Mouse (Mus musculus) CH12.LX (cell line): ENCODE results near the gene Utp14b. TPM values are rescaled to one million over a fixed set of nuclear protein-coding genes. Genes with fewer than 3 reads are reported as not detected.

ENCODE experiments used
- DNase-seq: peaks from one replicate; pipeline ENCODE4 v3.0.0-alpha.2; 2013; ENCODE audit errors: extremely low read depth
- H3K27ac ChIP-seq: 2 replicates; pipeline ENCODE4 v1.5.1; 2012; ENCODE audit warnings: low read depth, mild to moderate bottlenecking, control low read depth, moderate library complexity; ENCODE audit not compliant: insufficient read depth
- H3K27me3 ChIP-seq: replicated peaks from 2 replicates; pipeline ENCODE3; 2012; ENCODE audit warnings: inconsistent platforms
- H3K36me3 ChIP-seq, 2 experiments: replicated peaks in 1 of 2; 2 replicates each; pipeline versions ENCODE3 to v1.6.1; 2012; ENCODE audit warnings: inconsistent platforms in 1 of 2, low read length in 1 of 2, mild to moderate bottlenecking in 1 of 2, mixed read lengths in 1 of 2, moderate library complexity in 1 of 2; ENCODE audit not compliant: control insufficient read depth in 1 of 2, insufficient read depth in 1 of 2
- H3K4me1 ChIP-seq, 2 experiments: 2 replicates each; pipeline ENCODE4 v1.6.1; 2012; ENCODE audit warnings: inconsistent platforms in 1 of 2, moderate library complexity in 1 of 2; ENCODE audit not compliant: insufficient read depth in 2 of 2, control insufficient read depth in 1 of 2
- H3K4me2 ChIP-seq: 2 replicates; pipeline ENCODE4 v1.6.1; 2012; ENCODE audit warnings: low read depth, mild to moderate bottlenecking, control low read depth; ENCODE audit not compliant: poor library complexity, insufficient read depth, severe bottlenecking
- H3K4me3 ChIP-seq, 3 experiments: fragments of 150-350 bp in 1 of 3; sonication (generic) in 1 of 3; replicated peaks in 1 of 3; 2 replicates each; pipeline versions ENCODE3 to v1.5.1; 2011 to 2012; ENCODE audit warnings: low read depth in 2 of 3, low read length in 2 of 3, mild to moderate bottlenecking in 2 of 3, moderate library complexity in 2 of 3, control low read depth in 1 of 3, improper control_type of control experiment in 1 of 3, inconsistent platforms in 1 of 3, mixed read lengths in 1 of 3; ENCODE audit not compliant: poor library complexity in 1 of 3
- H3K79me2 ChIP-seq: replicated peaks from 2 replicates; pipeline ENCODE4 v1.6.1; 2012; ENCODE audit warnings: mild to moderate bottlenecking, moderate library complexity; ENCODE audit not compliant: control insufficient read depth, poor library complexity, insufficient read depth, severe bottlenecking; ENCODE audit errors: extremely low read depth
- H3K9ac ChIP-seq: 2 replicates; pipeline ENCODE4 v1.6.1; 2012; ENCODE audit warnings: low read depth, mild to moderate bottlenecking, control low read depth, moderate library complexity; ENCODE audit not compliant: insufficient read depth
- H3K9me3 ChIP-seq: replicated peaks from 2 replicates; pipeline ENCODE3; 2012; ENCODE audit warnings: low read length, inconsistent platforms, mixed read lengths
- BHLHE40 ChIP-seq: IDR thresholded peaks from 2 replicates; pipeline ENCODE4 v1.6.1; 2011; ENCODE audit warnings: mild to moderate bottlenecking, low read depth, low read length, improper control_type of control experiment
- CHD2 ChIP-seq: IDR thresholded peaks from 2 replicates; pipeline ENCODE4 v1.6.1; 2011; ENCODE audit warnings: low read length, improper control_type of control experiment
- CTCF ChIP-seq, 2 experiments: IDR thresholded peaks in 1 of 2; conservative IDR thresholded peaks in 1 of 2; 2 replicates each; pipeline ENCODE4 v1.5.1; 2011 to 2012; ENCODE audit warnings: low read depth in 2 of 2, low read length in 2 of 2, improper control_type of control experiment in 1 of 2, inconsistent platforms in 1 of 2, mild to moderate bottlenecking in 1 of 2, moderate library complexity in 1 of 2
- EP300 ChIP-seq: IDR thresholded peaks from 2 replicates; pipeline ENCODE4 v1.6.1; 2011; ENCODE audit warnings: low read length, improper control_type of control experiment
- ETS1 ChIP-seq: conservative IDR thresholded peaks from 2 replicates; pipeline ENCODE4 v1.6.1; 2012; ENCODE audit warnings: low read depth, mild to moderate bottlenecking, inconsistent platforms, low read length, improper control_type of control experiment, moderate library complexity
- GABPA ChIP-seq: IDR thresholded peaks from 2 replicates; pipeline ENCODE4 v1.6.1; 2012; ENCODE audit warnings: low read depth, low read length, improper control_type of control experiment, inconsistent platforms; ENCODE audit not compliant: insufficient replicate concordance
- HCFC1 ChIP-seq: IDR thresholded peaks from 2 replicates; pipeline ENCODE4 v1.6.1; 2012; ENCODE audit warnings: low read depth, mild to moderate bottlenecking, inconsistent platforms, low read length, improper control_type of control experiment
- JUN ChIP-seq: IDR thresholded peaks from 2 replicates; pipeline ENCODE4 v1.6.1; 2011; ENCODE audit warnings: low read depth, mild to moderate bottlenecking, low read length, improper control_type of control experiment, moderate library complexity; ENCODE audit not compliant: insufficient read depth
- JUND ChIP-seq: conservative IDR thresholded peaks from 2 replicates; pipeline ENCODE4 v1.6.1; 2011; ENCODE audit warnings: low read depth, low read length, improper control_type of control experiment
- MAFK ChIP-seq: IDR thresholded peaks from 2 replicates; pipeline ENCODE4 v1.6.1; 2011; ENCODE audit warnings: low read length, improper control_type of control experiment; ENCODE audit not compliant: insufficient replicate concordance
- MAX ChIP-seq: IDR thresholded peaks from 2 replicates; pipeline ENCODE4 v1.6.1; 2011; ENCODE audit warnings: low read length, improper control_type of control experiment
- MAZ ChIP-seq: IDR thresholded peaks from 2 replicates; pipeline ENCODE4 v1.6.1; 2012; ENCODE audit warnings: low read depth, mild to moderate bottlenecking, inconsistent platforms, low read length, improper control_type of control experiment, moderate library complexity
- MYC ChIP-seq: IDR thresholded peaks from 2 replicates; pipeline ENCODE4 v1.6.1; 2011; ENCODE audit warnings: low read depth, mild to moderate bottlenecking, improper control_type of control experiment, low read length
- NRF1 ChIP-seq: IDR thresholded peaks from 2 replicates; pipeline ENCODE4 v1.6.1; 2014; ENCODE audit warnings: low read depth, mild to moderate bottlenecking, inconsistent platforms, low read length, improper control_type of control experiment, moderate library complexity
- PAX5 ChIP-seq: IDR thresholded peaks from 2 replicates; pipeline ENCODE4 v1.6.1; 2012; ENCODE audit warnings: low read length, inconsistent platforms, mixed read lengths
- POLR2A ChIP-seq: IDR thresholded peaks from 2 replicates; pipeline ENCODE4 v1.6.1; 2011; ENCODE audit warnings: low read depth, mild to moderate bottlenecking, improper control_type of control experiment, low read length
- RAD21 ChIP-seq: IDR thresholded peaks from 2 replicates; pipeline ENCODE4 v1.6.1; 2011; ENCODE audit warnings: low read depth, mild to moderate bottlenecking, low read length, improper control_type of control experiment, moderate library complexity
- SIN3A ChIP-seq: IDR thresholded peaks from 2 replicates; pipeline ENCODE4 v1.6.1; 2012; ENCODE audit warnings: low read length, improper control_type of control experiment, inconsistent platforms
- USF2 ChIP-seq: conservative IDR thresholded peaks from 2 replicates; pipeline ENCODE4 v1.6.1; 2011; ENCODE audit warnings: low read depth, low read length, improper control_type of control experiment
- ZC3H11A ChIP-seq: IDR thresholded peaks from 2 replicates; pipeline ENCODE4 v1.6.1; 2012; ENCODE audit warnings: low read depth, mild to moderate bottlenecking, inconsistent platforms, low read length, improper control_type of control experiment
- ZKSCAN1 ChIP-seq: IDR thresholded peaks from 2 replicates; pipeline ENCODE4 v1.6.1; 2012; ENCODE audit warnings: low read depth, inconsistent platforms, low read length, improper control_type of control experiment, borderline replicate concordance
- ZNF384 ChIP-seq: IDR thresholded peaks from 2 replicates; pipeline ENCODE4 v1.6.1; 2012; ENCODE audit warnings: low read depth, low read length, improper control_type of control experiment, inconsistent platforms
- dilution Hi-C: fragments of 300-500 bp; cut with MboI; formaldehyde crosslinking; loops from 2 replicates; pipeline ENCODE4 v1.14.3; 2020; ENCODE audit warnings: low sequenced_read_pairs; ENCODE audit not compliant: extremely low pct_unique_long_range_greater_than_20kb, extremely low pct_ligation_motif_present
- in situ Hi-C: fragments of 300-500 bp; cut with MboI; formaldehyde crosslinking; loops from 3 replicates; pipeline ENCODE4 v1.14.3; 2019; ENCODE audit warnings: low sequenced_read_pairs, low pct_ligation_motif_present, low pct_unique_long_range_greater_than_20kb, mixed read lengths
- polyA plus RNA-seq: library from polyadenylated mRNA; unstranded; fragments of >175 nt; gene quantifications from 2 replicates; pipeline ENCODE4 v1.2.1, GENCODE M21; 2012; ENCODE audit warnings: low read depth; ENCODE audit not compliant: insufficient read length
- total RNA-seq, 2 experiments: library from RNA; depleted of rRNA; stranded (reverse); fragments of 300-350 nt in 1 of 2; fragments of >200 nt in 1 of 2; gene quantifications; 2 replicates each; pipeline ENCODE4 v1.2.3; 2012 to 2014

Gene Utp14b
- total and polyA plus RNA-seq, 3 experiments = 6.9 to 13.0 (median 10.4) TPM

GRCm38 (mm10) chr1:78647317-78647885, 10.4 kb upstream of the Utp14b start:
- no peak overlapping the region for H3K9ac ChIP-seq
- TF ChIP-seq ZKSCAN1 = no peak
- TF ChIP-seq CHD2 = no peak
- TF ChIP-seq EP300 = no peak
- TF ChIP-seq, all 38 proteins: peak for 0
- Histone ChIP-seq H3K27ac (no peak overlapping the region), H3K4me3 (no peak overlapping the region), H3K79me2 (no peaks in the 10 kb centered on the region), H3K27me3 (no peaks in the 10 kb centered on the region), H3K36me3 (no peaks in the 10 kb centered on the region), H3K4me2 (no peak overlapping the region), H3K9me3 (no peaks in the 10 kb centered on the region), H3K4me1 (peaks cover 0 to 9% of the 10 kb centered on the region in 2 experiments; a peak in 2 of 4 replicates)
- no peak for DNase-seq
- dilution Hi-C loops (no loop called here), in situ Hi-C loops (no loop called here)

GRCm38 (mm10) chr1:78649269-78650061, 8.4 kb upstream of the Utp14b start:
- H3K79me2 ChIP-seq = no peaks in the 10 kb centered on the region
- no peaks in the 10 kb centered on the region for H3K9me3 ChIP-seq
- H3K27me3 ChIP-seq = no peaks in the 10 kb centered on the region
- H3K4me2 ChIP-seq = no peak overlapping the region
- in situ Hi-C loops = no loop called here
- no peak overlapping the region for H3K4me3 ChIP-seq
- dilution Hi-C loops = no loop called here
- H3K27ac ChIP-seq = no peak overlapping the region
- no peak for TF ChIP-seq RAD21
- no peak for TF ChIP-seq MAZ
- no peak for TF ChIP-seq GABPA
- no peak for TF ChIP-seq JUN
- no peak for TF ChIP-seq BHLHE40
- TF ChIP-seq HCFC1 = no peak
- no peak for TF ChIP-seq MAFK
- TF ChIP-seq MAX = no peak
- no peak for TF ChIP-seq POLR2A
- TF ChIP-seq USF2 = no peak
- TF ChIP-seq ZKSCAN1 = no peak
- peaks cover 0 to 6% of the 10 kb centered on the region in 2 experiments; a peak in 2 of 4 replicates for H3K4me1 ChIP-seq
- H3K36me3 ChIP-seq = no peaks in the 10 kb centered on the region
- H3K9ac ChIP-seq = no peak overlapping the region; the same call in 1 of the 2 replicates
- no peak for DNase-seq

GRCm38 (mm10) chr1:78656472-78656871, 1.4 kb upstream of the Utp14b start:
- no peaks in the 10 kb centered on the region for H3K27me3 ChIP-seq
- H3K79me2 ChIP-seq = peaks cover 19% of the 10 kb centered on the region
- no peak overlapping the region for H3K9ac ChIP-seq
- in situ Hi-C loops = no loop called here
- H3K27ac ChIP-seq = no peak overlapping the region
- TF ChIP-seq NRF1 (no peak), MYC (no peak), ZNF384 (no peak), USF2 (no peak), EP300 (no peak), PAX5 (no peak), ZC3H11A (no peak), MAX (no peak), JUND (no peak), SIN3A (no peak), ETS1 (no peak), CHD2 (no peak), MAZ (no peak), MAFK (no peak), CTCF (conservative IDR thresholded peaks at IDR 0.05 in 1 of 2, IDR thresholded peaks at IDR 0.05 in 1 of 2; ENCODE audit: low read depth in 2 of 2, low read length in 2 of 2) (no peak), ZKSCAN1 (no peak)
- TF ChIP-seq, all 38 proteins: peak for 0
- H3K4me2 ChIP-seq = no peak overlapping the region
- H3K4me1 ChIP-seq = peaks cover 3 to 26% of the 10 kb centered on the region in 2 experiments
- DNase-seq = no peak
- H3K36me3 ChIP-seq = no peaks in the 10 kb centered on the region
- H3K9me3 ChIP-seq = no peaks in the 10 kb centered on the region
- dilution Hi-C loops = no loop called here
- no peak overlapping the region for H3K4me3 ChIP-seq
